Mouse (Mus musculus): Measurements from ENCODE around the gene Imp3. TPM values are rescaled to one million over a fixed set of nuclear protein-coding genes. Genes with fewer than 3 reads are reported as not detected.

Gene Imp3
- polyA plus RNA-seq, 1 experiment = 101 TPM

DNA sequence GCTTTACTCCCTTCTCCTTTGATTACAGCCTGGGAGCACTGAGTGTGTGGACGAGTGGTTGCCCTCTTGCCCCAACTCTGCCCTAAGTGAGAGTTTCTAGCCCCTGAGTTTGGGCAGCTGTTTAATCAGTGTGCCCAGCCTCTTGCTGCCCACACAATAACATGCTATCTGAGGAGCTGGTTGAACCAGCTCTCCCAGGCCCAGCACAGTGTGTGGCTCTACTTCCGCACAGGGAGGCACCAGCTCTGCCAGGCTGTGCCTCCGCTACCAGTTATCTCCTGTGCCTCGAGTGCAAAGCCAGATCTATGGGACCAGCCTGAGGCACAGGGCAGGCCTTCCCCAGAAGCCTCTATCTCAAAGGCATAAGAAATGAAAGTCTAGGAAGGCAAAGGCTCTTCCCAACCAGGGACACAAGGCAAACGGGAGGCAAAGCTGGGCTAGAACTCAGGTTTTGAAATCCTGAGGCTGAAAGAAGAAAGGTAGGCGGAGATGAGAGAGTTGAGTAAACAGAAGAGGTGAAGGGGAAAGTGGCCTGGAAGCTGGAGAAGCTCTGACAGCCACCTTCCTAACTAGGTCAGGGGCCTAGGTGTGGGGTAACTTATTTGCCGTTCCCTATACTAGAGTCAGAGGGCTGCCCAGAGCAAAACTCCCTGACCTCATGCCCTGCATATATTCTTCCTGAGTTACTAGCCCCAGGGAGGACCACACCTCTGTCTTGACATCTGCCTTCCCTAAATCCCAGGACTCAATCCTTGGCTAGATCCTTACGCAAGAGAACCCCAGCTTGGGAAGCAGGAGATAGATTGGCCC is 13.2 kb upstream of the Imp3 start:
- H3K9me3 ChIP-seq (replicated peaks; ENCODE audit: control insufficient read depth, insufficient read depth, low read length, poor library complexity, severe bottlenecking) = no peaks in the 10 kb centered on the region
- peaks cover 3% of the 10 kb centered on the region for H3K4me1 ChIP-seq (ENCODE audit: control insufficient read depth, insufficient read depth, low read length)
- H3K4me3 ChIP-seq (ENCODE audit: low read depth, low read length) = no peak overlapping the region
- no peak overlapping the region for H3K9ac ChIP-seq (ENCODE audit: low read depth, poor library complexity, severe bottlenecking)
- no peaks in the 10 kb centered on the region for H3K27me3 ChIP-seq (ENCODE audit: control insufficient read depth, insufficient read depth, low read length, poor library complexity, severe bottlenecking)
- H3K27ac ChIP-seq (ENCODE audit: insufficient read depth, low read length) = no peak overlapping the region
- TF ChIP-seq EP300 (IDR thresholded peaks at IDR 0.05; ENCODE audit: insufficient read depth, low read depth, low read length) = no peak
- H3K36me3 ChIP-seq (ENCODE audit: control insufficient read depth, insufficient read depth, low read length, poor library complexity, severe bottlenecking) = no peaks in the 10 kb centered on the region

DNA sequence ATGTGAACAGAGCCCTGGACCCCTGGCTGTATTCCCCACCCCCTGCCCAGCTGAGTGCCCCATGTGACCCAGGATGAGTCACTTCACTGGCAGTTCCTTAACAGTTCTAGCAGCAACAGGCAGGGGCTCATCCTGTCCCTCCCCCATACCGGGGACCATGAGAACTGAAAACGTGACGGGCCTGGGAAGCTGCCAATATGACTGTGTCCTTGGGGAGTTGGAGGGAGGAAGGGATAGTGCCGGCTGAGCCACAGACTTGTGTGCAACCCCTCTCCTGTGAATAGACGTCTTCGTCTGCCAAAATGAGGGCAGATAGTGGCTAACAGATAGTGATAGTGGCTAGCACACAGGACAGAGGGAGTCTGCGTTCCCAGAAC is 12.6 kb upstream of the Imp3 start:
- no peak overlapping the region for H3K9ac ChIP-seq (ENCODE audit: low read depth, poor library complexity, severe bottlenecking)
- TF ChIP-seq EP300 (IDR thresholded peaks at IDR 0.05; ENCODE audit: insufficient read depth, low read depth, low read length) = no peak
- TF ChIP-seq CTCF (IDR thresholded peaks at IDR 0.05; ENCODE audit: low read depth, low read length) = no peak
- no peak for TF ChIP-seq POLR2A (IDR thresholded peaks at IDR 0.05; ENCODE audit: insufficient read depth, low read length)

DNA sequence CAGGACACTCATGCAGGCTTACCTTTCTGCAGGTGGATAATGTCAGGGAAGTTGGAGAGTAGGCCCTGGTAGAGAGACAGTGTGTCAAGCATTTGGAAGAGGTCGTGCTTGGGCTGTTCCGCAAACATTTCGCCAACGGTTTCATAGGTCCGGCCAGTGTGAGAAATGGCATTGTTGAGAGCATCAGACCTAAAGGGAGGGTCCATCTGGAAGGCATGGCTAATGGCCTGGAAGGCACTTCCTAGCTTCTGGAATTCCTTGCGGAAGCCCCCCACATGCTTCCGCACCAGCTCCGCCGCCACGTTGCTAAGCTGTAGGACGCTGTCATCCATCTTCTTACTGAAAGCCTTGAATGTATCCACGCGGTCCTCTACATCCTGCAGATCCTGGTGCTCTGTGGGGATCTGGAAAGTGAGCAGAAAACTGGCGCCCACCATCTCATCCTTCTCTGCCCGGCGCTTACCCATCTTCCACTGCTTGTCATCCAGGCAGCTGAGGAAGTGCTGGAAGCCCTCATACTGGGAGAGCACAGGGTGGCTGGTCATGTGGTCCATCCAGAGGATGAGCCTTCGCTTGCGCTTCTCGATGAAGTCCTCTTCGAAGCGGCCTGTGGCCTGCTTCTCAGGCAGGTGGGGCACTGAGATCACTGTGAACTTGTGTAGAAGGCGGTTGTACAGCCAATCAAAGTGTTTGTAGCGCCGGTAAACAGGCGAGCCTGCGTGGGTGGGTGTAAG is 11.8 kb upstream of the Imp3 start:
- no peaks in the 10 kb centered on the region for H3K9me3 ChIP-seq (replicated peaks; ENCODE audit: control insufficient read depth, insufficient read depth, low read length, poor library complexity, severe bottlenecking)
- no peaks in the 10 kb centered on the region for H3K27me3 ChIP-seq (ENCODE audit: control insufficient read depth, insufficient read depth, low read length, poor library complexity, severe bottlenecking)
- TF ChIP-seq POLR2A (IDR thresholded peaks at IDR 0.05; ENCODE audit: insufficient read depth, low read length) (no peak), CTCF (IDR thresholded peaks at IDR 0.05; ENCODE audit: low read depth, low read length) (no peak), EP300 (IDR thresholded peaks at IDR 0.05; ENCODE audit: insufficient read depth, low read depth, low read length) (no peak)
- H3K4me1 ChIP-seq (ENCODE audit: control insufficient read depth, insufficient read depth, low read length) = peaks cover 3% of the 10 kb centered on the region
- H3K36me3 ChIP-seq (ENCODE audit: control insufficient read depth, insufficient read depth, low read length, poor library complexity, severe bottlenecking) = no peaks in the 10 kb centered on the region
- no peak overlapping the region for H3K4me3 ChIP-seq (ENCODE audit: low read depth, low read length)
- no peak overlapping the region for H3K27ac ChIP-seq (ENCODE audit: insufficient read depth, low read length)
- H3K9ac ChIP-seq (ENCODE audit: low read depth, poor library complexity, severe bottlenecking) = no peak overlapping the region

More for the DNA sequence above, 12.6 kb upstream of the Imp3 start:
- H3K4me3 ChIP-seq (ENCODE audit: low read depth, low read length) = no peak overlapping the region
- no peaks in the 10 kb centered on the region for H3K27me3 ChIP-seq (ENCODE audit: control insufficient read depth, insufficient read depth, low read length, poor library complexity, severe bottlenecking)
- no peaks in the 10 kb centered on the region for H3K36me3 ChIP-seq (ENCODE audit: control insufficient read depth, insufficient read depth, low read length, poor library complexity, severe bottlenecking)
- H3K9me3 ChIP-seq (replicated peaks; ENCODE audit: control insufficient read depth, insufficient read depth, low read length, poor library complexity, severe bottlenecking) = no peaks in the 10 kb centered on the region
- peaks cover 3% of the 10 kb centered on the region for H3K4me1 ChIP-seq (ENCODE audit: control insufficient read depth, insufficient read depth, low read length)
- no peak overlapping the region for H3K27ac ChIP-seq (ENCODE audit: insufficient read depth, low read length)

DNA sequence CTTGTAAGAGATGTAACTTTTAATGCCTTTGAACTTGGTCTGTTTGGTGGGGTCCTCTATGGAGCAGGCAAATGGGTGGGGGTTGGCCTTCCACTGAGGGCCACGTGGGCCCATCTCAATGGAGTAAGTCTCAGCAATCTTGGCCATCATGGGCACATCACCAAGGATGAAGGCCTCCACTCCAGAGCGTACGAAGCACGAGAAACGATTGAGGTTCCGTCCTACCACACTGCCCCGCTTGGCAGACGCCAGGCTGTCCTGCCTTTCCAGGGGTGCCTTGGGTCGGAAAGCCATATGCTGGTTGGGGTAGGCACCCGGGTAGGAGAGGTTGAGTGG is 11.3 kb upstream of the Imp3 start:
- TF ChIP-seq EP300 (IDR thresholded peaks at IDR 0.05; ENCODE audit: insufficient read depth, low read depth, low read length) (no peak), POLR2A (IDR thresholded peaks at IDR 0.05; ENCODE audit: insufficient read depth, low read length) (no peak), CTCF (IDR thresholded peaks at IDR 0.05; ENCODE audit: low read depth, low read length) (no peak)
- no peaks in the 10 kb centered on the region for H3K36me3 ChIP-seq (ENCODE audit: control insufficient read depth, insufficient read depth, low read length, poor library complexity, severe bottlenecking)
- no peak overlapping the region for H3K4me3 ChIP-seq (ENCODE audit: low read depth, low read length)
- no peaks in the 10 kb centered on the region for H3K9me3 ChIP-seq (replicated peaks; ENCODE audit: control insufficient read depth, insufficient read depth, low read length, poor library complexity, severe bottlenecking)
- no peak overlapping the region for H3K27ac ChIP-seq (ENCODE audit: insufficient read depth, low read length)
- no peaks in the 10 kb centered on the region for H3K27me3 ChIP-seq (ENCODE audit: control insufficient read depth, insufficient read depth, low read length, poor library complexity, severe bottlenecking)
- H3K9ac ChIP-seq (ENCODE audit: low read depth, poor library complexity, severe bottlenecking) = no peak overlapping the region
- H3K4me1 ChIP-seq (ENCODE audit: control insufficient read depth, insufficient read depth, low read length) = peaks cover 3% of the 10 kb centered on the region

DNA sequence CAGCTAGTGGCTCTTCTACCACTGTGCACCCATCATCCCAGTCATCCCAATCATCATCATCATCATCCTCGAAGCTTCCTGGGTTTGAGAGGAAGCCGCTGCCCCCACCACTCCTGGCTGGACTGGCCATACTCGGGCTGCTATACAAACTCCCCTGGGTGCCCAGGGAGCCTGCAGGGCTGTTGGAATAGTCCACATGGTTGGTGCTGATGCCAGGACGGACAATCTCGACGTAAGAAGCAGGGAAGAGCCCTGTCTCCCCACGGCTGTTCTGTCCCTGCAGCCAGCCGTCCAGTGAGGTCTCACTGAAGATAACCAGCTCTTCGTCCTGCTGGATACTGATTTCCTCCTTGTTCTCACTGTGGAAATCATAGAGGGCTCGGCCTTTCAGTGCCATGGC is 10.9 kb upstream of the Imp3 start:
- peaks cover 3% of the 10 kb centered on the region for H3K4me1 ChIP-seq (ENCODE audit: control insufficient read depth, insufficient read depth, low read length)
- H3K36me3 ChIP-seq (ENCODE audit: control insufficient read depth, insufficient read depth, low read length, poor library complexity, severe bottlenecking) = no peaks in the 10 kb centered on the region
- H3K27me3 ChIP-seq (ENCODE audit: control insufficient read depth, insufficient read depth, low read length, poor library complexity, severe bottlenecking) = no peaks in the 10 kb centered on the region
- no peak overlapping the region for H3K9ac ChIP-seq (ENCODE audit: low read depth, poor library complexity, severe bottlenecking)
- no peak overlapping the region for H3K4me3 ChIP-seq (ENCODE audit: low read depth, low read length)
- TF ChIP-seq POLR2A (IDR thresholded peaks at IDR 0.05; ENCODE audit: insufficient read depth, low read length) (no peak), CTCF (IDR thresholded peaks at IDR 0.05; ENCODE audit: low read depth, low read length) (no peak), EP300 (IDR thresholded peaks at IDR 0.05; ENCODE audit: insufficient read depth, low read depth, low read length) (no peak)
- H3K27ac ChIP-seq (ENCODE audit: insufficient read depth, low read length) = no peak overlapping the region
- no peaks in the 10 kb centered on the region for H3K9me3 ChIP-seq (replicated peaks; ENCODE audit: control insufficient read depth, insufficient read depth, low read length, poor library complexity, severe bottlenecking)

All from ES-Bruce4 (cell line).